Mouse (Mus musculus): Measurements from ENCODE around the gene Arrb2. TPM values are rescaled to one million over a fixed set of nuclear protein-coding genes. Genes with fewer than 3 reads are reported as not detected.
A peak's percentile ranks its signal among the peaks of the same experiment; 100 is the strongest.

Arrb2 gene
- polyA plus RNA-seq, 1 experiment from 2014 or later, result 31.4 TPM

DNA sequence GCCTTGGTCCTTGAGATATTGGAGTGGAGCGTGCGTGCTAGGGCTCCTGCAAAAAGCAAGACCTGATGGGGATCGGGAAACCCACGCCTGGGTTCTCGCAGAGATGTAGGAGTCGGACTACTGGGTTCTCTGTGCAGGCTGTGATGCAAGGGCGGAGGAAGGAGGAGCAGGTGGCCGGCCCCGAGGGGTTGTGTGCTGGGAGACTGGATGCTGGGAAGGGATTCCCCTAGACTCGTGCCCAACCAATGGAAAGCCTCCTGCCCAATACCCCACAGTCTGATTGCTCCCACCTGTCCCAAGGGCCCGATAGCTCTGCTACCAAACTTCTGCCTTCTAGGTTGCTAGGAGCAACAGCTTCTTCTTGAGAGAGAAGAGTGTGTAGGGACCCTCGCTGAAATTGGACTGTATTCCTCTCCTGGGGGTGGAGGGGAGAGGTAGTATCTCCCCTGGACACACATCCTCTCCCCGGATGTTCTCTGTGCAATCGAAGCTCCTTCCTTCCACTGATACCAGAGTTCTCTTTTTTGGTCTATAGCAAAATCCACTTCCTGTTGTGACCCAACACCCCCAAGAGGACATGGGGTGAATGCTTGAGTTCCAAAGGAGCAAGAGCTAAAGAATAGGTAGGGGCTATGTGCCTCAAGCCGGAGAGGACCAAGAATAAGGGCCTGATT is 597 bp downstream of the Arrb2 start:
- peak overlapping the region; percentile 92 for H3K27ac ChIP-seq
- DNase-seq (ENCODE audit: extremely low spot score, low spot score), result no peak
- no peaks in the 10 kb centered on the region for H3K9me3 ChIP-seq
- 9% methylated on average over 15 of the region's 15 CpGs for WGBS
- H3K4me1 ChIP-seq, result peaks cover 47% of the 10 kb centered on the region
- H3K4me3 ChIP-seq, result peak overlapping the region; percentile 77
- peaks cover 27% of the 10 kb centered on the region for H3K36me3 ChIP-seq (replicated peaks)
- H3K27me3 ChIP-seq (ENCODE audit: poor library complexity, severe bottlenecking), result no peaks in the 10 kb centered on the region

DNA sequence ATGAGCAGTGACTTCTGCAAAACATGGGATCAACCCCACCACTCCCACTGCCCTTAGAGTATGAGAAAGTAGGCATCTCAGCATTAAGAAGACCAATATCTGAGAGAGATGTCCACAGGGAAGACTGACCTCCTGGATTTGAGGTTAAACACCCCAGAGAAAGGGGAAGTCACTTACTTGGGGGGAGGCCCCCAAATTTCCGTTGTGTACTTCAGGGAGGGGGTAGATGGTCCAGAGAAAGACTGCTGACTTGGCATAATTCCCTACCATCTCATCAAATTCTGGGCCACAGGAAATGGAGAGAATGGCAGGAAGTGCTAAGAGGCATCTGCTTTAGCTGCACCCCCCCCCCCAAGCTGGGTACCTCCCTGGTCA is 1.1 kb downstream of the Arrb2 start:
- H3K9me3 ChIP-seq, result no peaks in the 10 kb centered on the region
- no peak for DNase-seq (ENCODE audit: extremely low spot score, low spot score)
- H3K4me1 ChIP-seq, result peaks cover 47% of the 10 kb centered on the region
- H3K27ac ChIP-seq, result peak overlapping the region; percentile 92
- peak overlapping the region; percentile 77 for H3K4me3 ChIP-seq
- 69% methylated on average over 1 of the region's 1 CpGs for WGBS
- H3K27me3 ChIP-seq (ENCODE audit: poor library complexity, severe bottlenecking), result no peaks in the 10 kb centered on the region
- peaks cover 32% of the 10 kb centered on the region for H3K36me3 ChIP-seq (replicated peaks)

DNA sequence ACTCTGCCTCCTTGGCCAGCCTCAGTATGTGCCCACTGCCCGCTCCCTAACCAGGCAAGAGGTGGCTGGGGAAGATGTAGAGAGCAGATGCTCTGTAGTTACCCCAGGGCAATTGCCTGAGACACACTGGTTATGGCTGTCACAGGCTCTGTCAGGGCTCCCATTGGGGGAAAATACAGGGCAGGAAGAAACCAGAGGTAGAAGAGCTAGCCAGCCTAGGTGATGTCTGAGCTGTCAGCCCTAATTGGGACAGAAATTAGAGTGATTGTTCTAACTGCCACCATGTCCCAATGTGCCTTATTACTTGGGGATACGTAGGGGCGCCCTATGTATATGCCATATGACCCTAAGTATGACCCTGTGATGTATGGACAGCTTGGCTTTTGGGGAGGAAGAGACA is 1.5 kb downstream of the Arrb2 start:
- peak overlapping the region; percentile 77 for H3K4me3 ChIP-seq
- DNase-seq (ENCODE audit: extremely low spot score, low spot score), result no peak
- peaks cover 36% of the 10 kb centered on the region for H3K36me3 ChIP-seq (replicated peaks)
- H3K27me3 ChIP-seq (ENCODE audit: poor library complexity, severe bottlenecking), result no peaks in the 10 kb centered on the region
- peak overlapping the region; percentile 92; the same call in 1 of the 2 replicates for H3K27ac ChIP-seq
- H3K4me1 ChIP-seq, result peaks cover 47% of the 10 kb centered on the region
- H3K9me3 ChIP-seq, result no peaks in the 10 kb centered on the region
- WGBS, result 92% methylated on average over 3 of the region's 3 CpGs

DNA sequence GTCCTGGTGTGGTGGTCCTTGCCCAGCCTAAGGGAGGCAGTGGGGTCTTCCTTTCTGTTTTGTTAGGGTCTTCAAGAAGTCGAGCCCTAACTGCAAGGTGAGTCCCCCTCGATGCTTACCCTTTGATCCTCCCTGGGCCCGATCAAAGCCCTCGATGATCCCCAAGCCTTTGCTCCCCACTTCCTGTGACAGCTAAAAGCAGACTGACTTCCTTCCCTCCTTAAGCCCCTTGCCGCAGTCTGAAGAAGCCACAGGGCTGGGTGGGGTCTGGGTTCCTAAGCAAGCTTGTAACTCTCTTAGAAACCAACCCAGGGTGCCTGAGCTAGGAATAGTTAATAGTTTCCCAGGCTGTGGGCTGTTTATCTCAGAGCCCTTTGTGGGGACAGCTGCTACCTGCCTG is 3.0 kb downstream of the Arrb2 start:
- H3K27ac ChIP-seq, result no peak overlapping the region
- no peaks in the 10 kb centered on the region for H3K9me3 ChIP-seq
- H3K27me3 ChIP-seq (ENCODE audit: poor library complexity, severe bottlenecking), result no peaks in the 10 kb centered on the region
- H3K4me1 ChIP-seq, result peaks cover 47% of the 10 kb centered on the region
- peaks cover 52% of the 10 kb centered on the region for H3K36me3 ChIP-seq (replicated peaks)
- H3K4me3 ChIP-seq, result no peak overlapping the region; the same call in 1 of the 2 replicates
- WGBS, result 85% methylated on average over 5 of the region's 5 CpGs
- DNase-seq (ENCODE audit: extremely low spot score, low spot score), result no peak

DNA sequence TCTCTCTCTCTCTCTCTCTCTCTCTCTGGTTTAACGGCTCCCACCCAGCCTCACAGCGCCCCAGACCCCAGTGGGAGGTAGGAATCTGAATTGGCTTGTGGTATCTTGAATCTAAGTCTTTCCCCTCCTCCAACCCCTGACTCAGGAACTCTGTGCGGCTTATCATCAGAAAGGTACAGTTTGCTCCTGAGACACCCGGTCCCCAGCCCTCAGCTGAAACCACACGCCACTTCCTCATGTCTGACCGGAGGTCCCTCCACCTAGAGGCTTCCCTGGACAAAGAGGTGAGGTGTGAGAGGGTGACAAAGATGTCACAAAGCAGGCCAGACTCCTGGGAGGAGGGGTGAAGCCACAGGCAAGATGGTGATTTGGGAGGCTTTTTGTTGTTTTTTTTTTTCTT is 5.0 kb downstream of the Arrb2 start:
- Histone ChIP-seq H3K4me3 (no peak overlapping the region), H3K4me1 (peaks cover 32% of the 10 kb centered on the region), H3K9me3 (no peaks in the 10 kb centered on the region), H3K27me3 (ENCODE audit: poor library complexity, severe bottlenecking) (no peaks in the 10 kb centered on the region), H3K36me3 (replicated peaks) (peaks cover 69% of the 10 kb centered on the region), H3K27ac (no peak overlapping the region)
- 86% methylated on average over 6 of the region's 6 CpGs for WGBS
- no peak for DNase-seq (ENCODE audit: extremely low spot score, low spot score)

DNA sequence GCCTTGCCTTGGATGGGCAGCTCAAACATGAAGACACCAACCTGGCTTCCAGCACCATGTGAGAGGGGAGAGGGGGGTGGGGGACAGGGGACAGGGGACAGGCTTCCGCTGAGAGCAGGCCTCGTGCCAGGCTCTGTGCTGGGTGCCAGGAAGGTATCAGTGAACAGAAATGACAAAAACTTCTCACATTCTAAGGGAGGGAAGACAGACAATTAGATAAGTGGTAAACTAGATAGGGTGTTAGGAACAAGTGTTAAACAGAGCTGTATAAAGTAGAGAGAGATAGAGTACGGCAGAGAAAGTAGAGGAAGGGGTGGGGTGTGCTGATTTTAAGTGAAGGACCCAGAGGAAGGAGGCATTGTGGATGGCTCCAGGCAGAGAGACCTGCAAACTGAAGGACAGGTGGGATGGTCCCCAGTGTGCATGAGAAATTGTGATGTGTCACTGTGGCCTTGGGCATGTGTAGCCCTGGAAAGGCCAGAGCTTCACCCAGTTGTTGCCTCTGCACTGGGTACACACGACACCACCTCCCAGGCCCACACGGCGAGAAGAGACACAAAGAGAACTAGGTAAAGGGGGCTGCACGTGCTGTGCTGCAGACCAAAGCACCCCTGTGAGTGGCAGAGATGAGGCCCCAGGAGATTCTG is 6.4 kb downstream of the Arrb2 start:
- 90% methylated on average over 7 of the region's 7 CpGs for WGBS
- H3K27me3 ChIP-seq (ENCODE audit: poor library complexity, severe bottlenecking), result no peaks in the 10 kb centered on the region
- H3K9me3 ChIP-seq, result no peaks in the 10 kb centered on the region
- no peak overlapping the region for H3K27ac ChIP-seq
- H3K4me3 ChIP-seq, result no peak overlapping the region
- peaks cover 18% of the 10 kb centered on the region for H3K4me1 ChIP-seq
- DNase-seq (ENCODE audit: extremely low spot score, low spot score), result no peak
- H3K36me3 ChIP-seq (replicated peaks), result peaks cover 69% of the 10 kb centered on the region

DNA sequence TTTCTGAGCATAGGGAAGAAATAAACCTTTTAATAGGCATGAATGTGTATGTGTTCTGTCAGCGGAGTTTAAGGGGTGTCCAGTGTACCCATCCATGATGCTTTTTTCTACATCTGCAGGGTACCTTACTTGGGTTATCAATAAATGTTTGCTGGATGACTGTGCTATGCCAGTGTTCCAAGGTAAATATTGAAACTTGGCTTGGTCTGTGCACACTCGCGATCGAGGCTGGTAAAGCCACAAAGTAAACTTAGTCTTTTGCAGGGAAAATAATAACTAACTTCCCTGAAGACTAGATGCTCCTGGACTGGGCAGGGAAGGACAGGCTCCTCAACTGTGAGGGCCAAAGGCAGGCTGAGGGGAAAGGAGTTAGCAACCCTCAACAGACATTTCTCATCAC is 8.2 kb downstream of the Arrb2 start:
- no peak overlapping the region for H3K27ac ChIP-seq
- H3K4me1 ChIP-seq, result peaks cover under 1% of the 10 kb centered on the region; the same call in 1 of the 2 replicates
- no peak overlapping the region for H3K4me3 ChIP-seq
- no peaks in the 10 kb centered on the region for H3K9me3 ChIP-seq
- DNase-seq (ENCODE audit: extremely low spot score, low spot score), result no peak
- WGBS, result 91% methylated on average over 4 of the region's 4 CpGs
- H3K36me3 ChIP-seq (replicated peaks), result peaks cover 66% of the 10 kb centered on the region
- no peaks in the 10 kb centered on the region for H3K27me3 ChIP-seq (ENCODE audit: poor library complexity, severe bottlenecking)

DNA sequence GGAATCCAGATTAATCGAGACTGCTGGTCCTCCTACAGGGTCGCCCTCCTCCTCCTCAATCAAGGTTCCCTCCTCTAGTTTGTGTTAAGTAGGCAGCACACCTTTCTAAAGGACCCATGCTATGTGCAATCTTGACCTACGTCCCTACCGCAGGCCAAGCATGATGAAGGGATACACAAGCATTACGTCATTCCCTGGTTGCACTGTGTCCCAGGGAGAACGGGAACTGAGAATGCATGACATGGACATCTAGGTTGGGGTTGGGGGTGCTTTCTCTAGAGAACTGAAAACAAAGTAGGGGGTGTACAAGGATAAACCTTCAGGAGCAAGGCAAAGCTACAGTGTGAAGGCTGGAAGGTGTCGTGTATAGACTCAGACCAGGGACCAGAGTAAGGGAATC is 9.4 kb downstream of the Arrb2 start:
- peaks cover 54% of the 10 kb centered on the region for H3K36me3 ChIP-seq (replicated peaks)
- no peak for DNase-seq (ENCODE audit: extremely low spot score, low spot score)
- H3K4me1 ChIP-seq, result 0 out of 2 replicates have a peak, but pooled peaks cover 3% of the 10 kb centered on the region
- 94% methylated on average over 7 of the region's 7 CpGs for WGBS
- no peaks in the 10 kb centered on the region for H3K27me3 ChIP-seq (ENCODE audit: poor library complexity, severe bottlenecking)
- no peak overlapping the region for H3K4me3 ChIP-seq
- H3K27ac ChIP-seq, result no peak overlapping the region
- no peaks in the 10 kb centered on the region for H3K9me3 ChIP-seq

DNA sequence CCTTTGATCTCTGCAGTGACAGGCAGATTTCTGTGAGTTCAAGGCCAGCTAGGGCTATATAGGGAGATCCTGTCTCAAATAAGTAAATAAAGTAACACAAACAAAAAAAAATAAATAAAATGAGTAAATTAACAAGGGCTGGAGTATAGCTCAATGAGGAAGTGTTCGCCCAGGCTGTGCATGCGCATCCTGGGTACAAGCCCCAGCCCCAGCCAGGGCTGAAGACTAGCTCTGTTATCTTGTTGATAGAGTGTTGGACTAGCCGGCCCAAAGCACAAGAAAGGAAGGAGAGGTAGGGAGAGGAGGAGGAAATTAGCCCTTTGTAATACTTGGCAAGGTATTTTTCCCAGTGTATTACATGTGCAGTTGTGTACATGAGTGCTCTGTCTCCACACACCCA is 11.5 kb downstream of the Arrb2 start:
- Histone ChIP-seq H3K27me3 (ENCODE audit: poor library complexity, severe bottlenecking) (no peaks in the 10 kb centered on the region), H3K27ac (no peak overlapping the region), H3K9me3 (no peaks in the 10 kb centered on the region), H3K4me1 (0 out of 2 replicates have a peak, but pooled peaks cover 3% of the 10 kb centered on the region), H3K4me3 (no peak overlapping the region), H3K36me3 (replicated peaks) (peaks cover 33% of the 10 kb centered on the region)
- DNase-seq (ENCODE audit: extremely low spot score, low spot score), result no peak
- 86% methylated on average over 3 of the region's 3 CpGs for WGBS

DNA sequence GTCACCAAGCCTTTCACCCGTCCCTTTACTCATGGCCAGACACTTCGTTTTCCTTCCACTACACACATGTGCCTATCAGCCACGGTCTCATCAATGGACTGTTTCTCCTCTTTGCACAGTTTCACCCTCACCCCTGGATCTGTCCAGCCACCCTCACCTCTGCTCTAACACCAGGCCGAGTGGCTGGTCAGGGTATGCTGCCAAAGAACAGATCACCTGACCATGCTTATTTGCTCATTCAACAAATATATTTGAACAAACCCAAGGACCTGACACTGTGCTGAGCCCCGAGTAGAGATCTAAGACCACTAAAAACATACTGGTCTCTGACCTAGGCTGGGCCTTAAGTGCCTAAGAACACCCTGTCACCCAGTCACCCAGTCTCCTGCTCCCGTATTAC is 12.2 kb downstream of the Arrb2 start:
- H3K9me3 ChIP-seq, result no peaks in the 10 kb centered on the region
- peaks cover 26% of the 10 kb centered on the region for H3K36me3 ChIP-seq (replicated peaks)
- H3K4me1 ChIP-seq, result 0 out of 2 replicates have a peak, but pooled peaks cover 3% of the 10 kb centered on the region
- no peak overlapping the region for H3K27ac ChIP-seq
- no peaks in the 10 kb centered on the region for H3K27me3 ChIP-seq (ENCODE audit: poor library complexity, severe bottlenecking)
- no peak for DNase-seq (ENCODE audit: extremely low spot score, low spot score)
- 83% methylated on average over 6 of the region's 6 CpGs for WGBS
- no peak overlapping the region for H3K4me3 ChIP-seq

DNA sequence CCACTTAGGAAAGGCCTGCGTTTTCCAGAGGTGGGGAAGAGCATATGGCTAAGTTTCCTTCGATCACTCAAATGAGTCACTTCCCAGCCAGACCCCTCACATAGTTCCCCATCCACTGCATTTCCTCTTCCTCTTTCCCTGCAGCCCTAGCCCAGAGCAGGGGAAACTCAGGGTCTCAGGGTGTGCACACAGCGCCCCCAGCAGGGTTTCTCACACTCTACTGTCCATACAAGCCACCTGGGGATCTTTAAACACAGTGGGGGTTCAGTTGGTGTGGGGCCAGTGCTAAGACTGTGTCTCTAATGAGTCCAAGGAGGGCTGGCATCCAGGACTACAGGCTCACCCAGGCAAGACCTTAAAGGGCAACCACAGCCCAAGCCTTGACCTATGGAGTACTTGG is 14.3 kb downstream of the Arrb2 start:
- no peak for DNase-seq (ENCODE audit: extremely low spot score, low spot score)
- Histone ChIP-seq H3K36me3 (replicated peaks) (peaks cover 5% of the 10 kb centered on the region), H3K27ac (no peak overlapping the region), H3K27me3 (ENCODE audit: poor library complexity, severe bottlenecking) (no peaks in the 10 kb centered on the region), H3K4me1 (peaks cover 10% of the 10 kb centered on the region), H3K4me3 (no peak overlapping the region), H3K9me3 (no peaks in the 10 kb centered on the region)
- WGBS, result 49% methylated on average over 3 of the region's 3 CpGs

DNA sequence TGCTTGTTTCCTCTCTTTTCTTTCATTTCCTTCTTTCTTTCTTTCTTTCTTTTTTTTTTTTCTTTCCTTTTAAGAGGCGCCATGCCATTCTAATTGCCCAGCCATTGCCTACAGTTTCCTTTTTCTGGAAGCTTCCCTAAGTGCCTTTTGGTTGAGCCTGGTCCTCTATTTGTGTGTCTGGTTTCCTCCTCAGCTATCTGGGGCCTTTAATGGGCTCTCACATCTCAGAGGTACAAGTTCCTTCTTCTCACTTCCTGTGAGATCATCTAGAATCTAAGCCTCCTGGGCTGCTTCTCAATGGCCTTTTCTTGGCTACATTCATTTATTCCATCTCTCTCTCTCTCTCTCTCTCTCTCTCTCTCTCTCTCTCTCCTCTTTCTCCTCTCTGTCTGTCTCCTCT is 14.9 kb downstream of the Arrb2 start:
- 72% methylated on average over 1 of the region's 1 CpGs for WGBS
- Histone ChIP-seq H3K27me3 (ENCODE audit: poor library complexity, severe bottlenecking) (no peaks in the 10 kb centered on the region), H3K9me3 (no peaks in the 10 kb centered on the region), H3K36me3 (replicated peaks) (no peaks in the 10 kb centered on the region), H3K4me1 (peaks cover 14% of the 10 kb centered on the region), H3K27ac (no peak overlapping the region), H3K4me3 (no peak overlapping the region)
- no peak for DNase-seq (ENCODE audit: extremely low spot score, low spot score)

DNA sequence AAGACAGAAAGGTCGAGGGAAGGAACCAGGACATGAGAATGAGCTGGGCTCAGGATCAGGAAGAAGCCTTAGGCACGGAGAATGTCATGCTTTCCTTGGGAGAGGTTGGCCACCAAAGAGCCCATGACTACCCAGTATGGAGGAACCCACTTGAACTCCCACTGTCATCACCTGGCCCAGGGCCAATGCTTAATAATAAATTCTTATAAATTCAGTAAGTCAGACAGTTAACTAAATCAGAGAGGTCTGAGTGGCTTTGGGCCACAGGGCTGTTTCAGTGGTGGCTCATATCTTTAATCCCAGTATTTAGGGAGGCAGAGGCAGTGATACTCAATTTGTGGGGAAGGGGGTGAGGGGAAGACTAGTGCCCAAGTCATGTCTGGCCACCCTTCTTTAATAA is 18.5 kb downstream of the Arrb2 start:
- Histone ChIP-seq H3K36me3 (replicated peaks) (peaks cover 19% of the 10 kb centered on the region), H3K9me3 (no peaks in the 10 kb centered on the region), H3K4me3 (no peak overlapping the region), H3K27me3 (ENCODE audit: poor library complexity, severe bottlenecking) (no peaks in the 10 kb centered on the region), H3K4me1 (peaks cover 28% of the 10 kb centered on the region), H3K27ac (no peak overlapping the region)
- 87% methylated on average over 2 of the region's 2 CpGs for WGBS
- no peak for DNase-seq (ENCODE audit: extremely low spot score, low spot score)

Measured in forebrain, embryonic 10.5 days (tissue).